Mouse (Mus musculus): Measurements from ENCODE around the gene Gm4985. TPM values are rescaled to one million over a fixed set of nuclear protein-coding genes. Genes with fewer than 3 reads are reported as not detected.
"Not testable (repeated sequence)": the region's sequence is repeated elsewhere in the genome, so short reads cannot be mapped to it uniquely, and the experiment has no call there.

Gene Gm4985
- not detected in 2 replicates for polyA plus RNA-seq (2016; fragmentation: Nextera tagmentation; extraction: Ambion mirVana)

GRCm38 (mm10) chrX:23958834-23959233 is at the start of gene Gm4985:
TSS of gene Gm4985 (minus strand) at chrX:23958934.
- H3K27ac ChIP-seq (replicated peaks); H3K4me3 ChIP-seq; H3K9me3 ChIP-seq; H3K27me3 ChIP-seq; H3K36me3 ChIP-seq; H3K9ac ChIP-seq (replicated peaks); H3K4me2 ChIP-seq (replicated peaks); H3K4me1 ChIP-seq; ATAC-seq (ENCODE audit: low FRiP score, low read depth): not testable (repeated sequence)
- WGBS, result 85% methylated on average over 8 of the region's 8 CpGs

GRCm38 (mm10) chrX:23954161-23954560 is 4.6 kb downstream of the Gm4985 start:
- Histone ChIP-seq H3K4me1 (no peaks in the 10 kb centered on the region), H3K27ac (replicated peaks) (no peak overlapping the region), H3K27me3 (no peaks in the 10 kb centered on the region), H3K4me2 (replicated peaks) (no peak overlapping the region), H3K9ac (replicated peaks) (no peak overlapping the region), H3K4me3 (no peak overlapping the region), H3K9me3 (no peaks in the 10 kb centered on the region), H3K36me3 (no peaks in the 10 kb centered on the region)
- ATAC-seq (ENCODE audit: low FRiP score, low read depth), result no peak
- 57% methylated on average over 2 of the region's 2 CpGs for WGBS

Small RNA genes lying within 50 kb of the gene (microRNA-seq; reads per million reads assigned to microRNA genes)
- not detected for gene Gm25299

Other genes starting within 250 kb of the Gm4985 start
- gene Gm4907, start 76.4 kb downstream of the Gm4985 start, polyA plus RNA-seq (2016; fragmentation: Nextera tagmentation; extraction: Ambion mirVana), result not detected in 2 replicates